Mouse (Mus musculus) bone marrow macrophage, adult 2 months (primary cell): ENCODE data around the gene Alk. TPM values are rescaled to one million over a fixed set of nuclear protein-coding genes. Genes with fewer than 3 reads are reported as not detected.

Experiments
- H3K27ac ChIP-seq: 2 replicates; pipeline ENCODE4 v1.5.1; 2012; ENCODE audit warnings: low read depth, low read length; ENCODE audit not compliant: insufficient read depth
- H3K4me1 ChIP-seq: 2 replicates; pipeline ENCODE4 v1.6.1; 2012; ENCODE audit warnings: low read length; ENCODE audit not compliant: control insufficient read depth, insufficient read depth
- H3K4me3 ChIP-seq: 2 replicates; pipeline ENCODE4 v1.5.1; 2012; ENCODE audit warnings: mild to moderate bottlenecking, low read length, moderate library complexity; ENCODE audit not compliant: insufficient read depth
- CTCF ChIP-seq: IDR thresholded peaks from 2 replicates; pipeline ENCODE4 v1.5.1; 2012; ENCODE audit warnings: low read depth, mild to moderate bottlenecking, low read length, moderate library complexity
- POLR2A ChIP-seq: IDR thresholded peaks from 2 replicates; pipeline ENCODE4 v1.6.1; 2012; ENCODE audit warnings: mild to moderate bottlenecking, low read depth, low read length, borderline replicate concordance
- polyA plus RNA-seq: library from polyadenylated mRNA; stranded (reverse); fragments of >200 nt; gene quantifications from 2 replicates; pipeline ENCODE4 v1.2.4, GENCODE M21; 2012; ENCODE audit not compliant: missing spikeins, insufficient read depth, insufficient read length

The Alk gene
- polyA plus RNA-seq, 1 experiment = not detected

DNA sequence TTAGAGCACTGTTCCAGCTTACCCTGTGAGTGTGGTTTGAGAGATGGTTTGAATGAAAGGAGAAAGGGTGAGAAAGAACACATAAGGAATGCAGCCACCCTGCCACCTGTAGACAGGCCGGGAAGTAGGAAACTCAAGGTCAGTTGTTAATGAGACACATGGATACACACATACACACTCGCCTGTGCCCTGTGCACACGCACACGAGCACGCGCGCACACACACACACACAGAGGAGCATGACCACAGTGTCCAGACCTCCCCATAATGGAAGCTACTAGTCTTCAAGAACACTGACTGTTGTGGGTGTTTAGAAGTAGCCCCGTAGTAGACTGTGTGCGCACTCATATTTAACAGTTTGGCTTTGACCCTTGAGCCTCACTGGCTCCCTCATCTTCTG lies 424.2 kb downstream of the Alk start:
- Histone ChIP-seq H3K4me3 (no peak overlapping the region), H3K27ac (no peak overlapping the region), H3K4me1 (no peaks in the 10 kb centered on the region)
- no peak for TF ChIP-seq CTCF
- no peak for TF ChIP-seq POLR2A

GRCm38 (mm10) chr17:72179722-72180140 lies 424.7 kb downstream of the Alk start:
- no peaks in the 10 kb centered on the region for H3K4me1 ChIP-seq
- no peak overlapping the region for H3K27ac ChIP-seq
- TF ChIP-seq CTCF = no peak
- TF ChIP-seq POLR2A = no peak
- H3K4me3 ChIP-seq = no peak overlapping the region

- Histone ChIP-seq H3K27ac (no peak overlapping the region), H3K4me3 (no peak overlapping the region), H3K4me1 (no peaks in the 10 kb centered on the region)
- no peak for TF ChIP-seq CTCF
- no peak for TF ChIP-seq POLR2A
These were observed 430.6 kb downstream of the Alk start for GRCm38 (mm10) chr17:72173778-72174177.

DNA sequence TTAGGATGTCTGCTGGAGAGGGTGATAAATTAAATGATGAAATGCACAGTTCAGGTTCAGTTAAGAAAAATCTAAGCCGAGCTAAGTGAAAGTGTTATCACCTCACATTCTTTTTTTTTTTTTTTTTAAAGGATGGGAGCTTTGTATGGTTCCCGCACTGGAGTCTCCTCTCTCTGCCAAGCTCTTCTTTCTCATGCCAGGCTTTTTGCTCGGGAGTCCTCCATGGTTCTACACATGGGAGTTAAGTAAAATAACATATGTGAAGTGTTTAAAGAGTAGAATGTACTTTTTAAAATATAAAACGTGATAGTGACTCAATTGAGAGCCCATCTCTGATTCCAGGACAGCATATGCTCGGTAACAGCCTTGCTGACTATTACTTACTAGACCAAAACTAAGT lies 436.3 kb downstream of the Alk start:
- Histone ChIP-seq H3K4me1 (no peaks in the 10 kb centered on the region), H3K4me3 (no peak overlapping the region), H3K27ac (no peak overlapping the region)
- TF ChIP-seq CTCF (no peak), POLR2A (no peak)

DNA sequence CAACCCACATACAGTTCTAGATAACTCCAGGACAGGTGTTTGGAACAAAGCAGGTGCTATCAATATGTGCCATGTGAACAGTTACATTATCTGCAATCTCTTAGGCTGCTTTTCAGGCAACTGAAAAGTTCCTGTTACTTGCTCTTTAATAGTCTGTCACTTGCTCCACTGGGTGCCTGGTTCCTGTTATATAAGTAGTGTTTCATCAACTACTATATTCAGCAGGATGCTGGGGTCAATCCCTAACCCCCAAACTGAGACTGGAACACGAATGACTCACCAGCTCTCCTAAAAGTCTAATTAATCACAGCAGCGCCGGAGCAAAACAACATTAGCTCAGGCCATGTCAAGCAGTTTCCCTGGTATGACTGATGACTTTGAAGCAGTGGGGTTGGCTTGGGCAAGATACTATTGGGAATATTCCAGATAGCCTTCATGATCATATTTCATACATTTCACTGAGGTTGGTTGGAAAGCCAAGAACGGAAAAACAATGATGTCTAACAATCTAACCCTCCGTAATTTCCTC lies 445.5 kb downstream of the Alk start:
- no peak overlapping the region for H3K27ac ChIP-seq
- TF ChIP-seq POLR2A (no peak), CTCF (no peak)
- H3K4me1 ChIP-seq = no peaks in the 10 kb centered on the region
- H3K4me3 ChIP-seq = no peak overlapping the region

GRCm38 (mm10) chr17:72157830-72158629 lies 446.4 kb downstream of the Alk start:
- Histone ChIP-seq H3K4me3 (no peak overlapping the region), H3K27ac (no peak overlapping the region), H3K4me1 (no peaks in the 10 kb centered on the region)
- TF ChIP-seq POLR2A (no peak), CTCF (no peak)

- TF ChIP-seq CTCF (no peak), POLR2A (no peak)
- H3K27ac ChIP-seq = no peak overlapping the region
- no peaks in the 10 kb centered on the region for H3K4me1 ChIP-seq
- no peak overlapping the region for H3K4me3 ChIP-seq
These were observed 451.4 kb downstream of the Alk start for GRCm38 (mm10) chr17:72153038-72153437.

- H3K27ac ChIP-seq = no peak overlapping the region
- H3K4me3 ChIP-seq = no peak overlapping the region
- no peaks in the 10 kb centered on the region for H3K4me1 ChIP-seq
- TF ChIP-seq POLR2A (no peak), CTCF (no peak)
These were observed 459.4 kb downstream of the Alk start for GRCm38 (mm10) chr17:72144946-72145598.

GRCm38 (mm10) chr17:72144461-72144860 lies 460.0 kb downstream of the Alk start:
- Histone ChIP-seq H3K27ac (no peak overlapping the region), H3K4me1 (no peaks in the 10 kb centered on the region), H3K4me3 (no peak overlapping the region)
- TF ChIP-seq CTCF (no peak), POLR2A (no peak)

DNA sequence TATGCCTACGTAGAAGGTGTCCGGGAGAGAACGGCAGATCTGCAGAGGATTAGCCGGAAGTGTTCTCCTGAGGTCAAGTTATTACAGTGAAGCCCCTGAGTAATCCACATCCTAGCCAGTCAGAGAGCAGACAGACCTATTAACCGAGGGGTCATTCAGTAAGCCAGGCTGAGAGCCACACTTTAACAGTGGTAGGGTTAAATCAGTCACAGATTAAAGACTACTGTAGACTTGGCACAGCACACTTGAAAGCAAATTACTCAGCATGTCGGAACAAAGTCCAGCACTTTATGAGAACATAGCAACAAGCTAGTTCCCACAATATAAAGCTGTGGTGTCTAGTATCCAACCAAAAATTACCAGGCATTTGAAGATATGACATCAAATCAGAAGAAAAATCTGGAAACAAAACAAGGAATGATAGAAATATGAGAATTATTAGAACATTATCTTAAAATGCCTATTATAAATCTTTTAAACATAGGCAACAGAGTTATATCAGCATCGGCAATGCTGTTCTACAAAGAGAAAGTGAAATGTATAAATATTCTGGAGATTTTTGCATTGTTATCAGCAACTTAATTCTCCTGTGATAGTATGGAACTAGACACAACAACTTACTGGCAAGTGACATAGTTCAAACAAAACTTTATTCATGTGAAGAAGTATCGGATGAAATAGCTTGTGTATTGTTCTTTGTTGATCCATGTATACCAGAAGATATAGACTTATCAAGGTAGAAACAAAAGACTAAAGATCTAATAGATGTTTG lies 472.1 kb downstream of the Alk start:
- H3K27ac ChIP-seq = no peak overlapping the region
- H3K4me1 ChIP-seq = no peaks in the 10 kb centered on the region
- TF ChIP-seq CTCF = no peak
- TF ChIP-seq POLR2A = no peak

GRCm38 (mm10) chr17:72121660-72122059 lies 482.8 kb downstream of the Alk start:
- no peak overlapping the region for H3K27ac ChIP-seq
- H3K4me3 ChIP-seq = no peak overlapping the region
- TF ChIP-seq POLR2A = no peak
- no peak for TF ChIP-seq CTCF
- H3K4me1 ChIP-seq = no peaks in the 10 kb centered on the region

More for the DNA sequence above, 472.1 kb downstream of the Alk start:
- H3K4me3 ChIP-seq = no peak overlapping the region
